In the genomic region with DNA sequence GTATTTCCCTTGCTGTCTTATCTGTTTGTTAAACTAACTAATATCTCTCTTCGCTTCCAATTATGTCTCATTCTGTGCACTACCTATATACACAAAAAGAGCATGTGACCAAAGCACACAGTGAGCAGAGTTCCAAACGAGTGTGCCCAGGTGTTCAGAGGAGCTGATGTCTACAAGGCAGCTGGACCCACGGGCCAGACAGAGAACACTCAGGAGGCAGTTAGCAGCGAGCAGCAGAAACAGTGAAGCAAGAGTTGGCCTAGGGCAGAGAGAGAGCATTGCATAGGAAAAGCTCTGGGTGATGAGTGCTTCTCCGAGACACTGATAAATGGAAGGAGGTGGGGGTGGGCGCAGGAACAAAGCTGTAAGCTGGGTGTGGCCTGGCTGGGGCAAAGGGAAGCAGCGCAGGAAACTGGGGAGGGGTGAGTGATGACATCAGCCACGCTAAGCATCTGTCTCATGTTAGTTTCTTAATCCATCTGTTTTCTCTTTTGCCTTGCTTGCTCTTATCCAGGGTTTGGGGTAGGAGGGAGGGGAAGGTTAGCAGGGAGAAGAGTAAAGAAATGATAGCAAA, we compare ENCODE assay signal across 9 mouse cellular contexts.
DNase-seq lines count a peak whose midpoint lies in the region; ATAC-seq and TF ChIP-seq lines count a peak whose summit lies in the region.
"Had no signal": no experiment of that assay in that cellular context is flagged by ENCODE, and none has a peak within 500 bp of the region (broad histone marks: within the 10 kb centered on the region; RNA-seq: fewer than 3 reads in every experiment).

No protein-coding gene starts in this region.

- WGBS in hindbrain, embryonic 12.5 days = 49% methylated on average over 8 of the region's 8 CpGs
- 63% methylated on average over 8 of the region's 8 CpGs for WGBS in hindbrain, embryonic 10.5 days
- WGBS in heart, postnatal 0 days = 23% methylated on average over 8 of the region's 8 CpGs

- no peak overlapping the region for H3K27ac ChIP-seq in hindbrain, embryonic 12.5 days
- no peak overlapping the region; the same call in 1 of the 2 replicates for H3K27ac ChIP-seq in hindbrain, embryonic 10.5 days
- H3K27ac ChIP-seq in MEL (ENCODE audit: control insufficient read depth, low read depth, low read length) = no peak overlapping the region
- no peak overlapping the region for H3K27ac ChIP-seq in heart, postnatal 0 days (ENCODE audit: low read depth)

- no peak for TF ChIP-seq EP300 in MEL (IDR thresholded peaks at IDR 0.05; ENCODE audit: low read depth in 1 of 2, low read length in 2 of 2)
- TF ChIP-seq EP300 in heart, postnatal 0 days (IDR thresholded peaks at IDR 0.05; ENCODE audit: low read depth) = no peak

- no peak for DNase-seq in hindbrain, embryonic 10.5 days (ENCODE audit: low spot score)
- DNase-seq in MEL (ENCODE audit: low read depth, low spot score) = peak; percentile 56
- DNase-seq in heart, postnatal 0 days (ENCODE audit: low spot score) = no peak
- peak; percentile 6 for DNase-seq in naive thymus-derived CD4-positive, alpha-beta T cell, adult 2 months (ENCODE audit: low read depth)
- no peak for DNase-seq in cerebellum, postnatal 10 days
- DNase-seq in layer of hippocampus, adult 9-11 months = no peak
- no peak for DNase-seq in right cerebral cortex, postnatal 25 days
- DNase-seq: kidney, adult 18-20 months had no signal

- H3K4me1 ChIP-seq in hindbrain, embryonic 12.5 days = peaks cover 5% of the 10 kb centered on the region; the same call in 1 of the 2 replicates
- peaks cover 5% of the 10 kb centered on the region; the same call in 1 of the 2 replicates for H3K4me1 ChIP-seq in hindbrain, embryonic 10.5 days (replicated peaks)
- peaks cover 7 to 11% of the 10 kb centered on the region in 2 experiments for H3K4me1 ChIP-seq in MEL (ENCODE audit: control insufficient read depth in 1 of 2, insufficient read depth in 2 of 2, low read length in 2 of 2)
- no peaks in the 10 kb centered on the region for H3K4me1 ChIP-seq in heart, postnatal 0 days (ENCODE audit: control insufficient read depth, insufficient read depth)

- ATAC-seq in hindbrain, embryonic 12.5 days (ENCODE audit: low FRiP score) = 0 out of 2 replicates have a peak, but pooled peaks have one; percentile 15
- peak; percentile 64 for ATAC-seq in heart, postnatal 0 days (ENCODE audit: insufficient read depth, low read depth)

- no peak overlapping the region for H3K4me2 ChIP-seq in hindbrain, embryonic 12.5 days (replicated peaks)
- no peak overlapping the region for H3K4me2 ChIP-seq in heart, postnatal 0 days (ENCODE audit: low read depth, low read length)

- TF ChIP-seq RAD21 in MEL (IDR thresholded peaks at IDR 0.05; ENCODE audit: low read depth, low read length) = no peak

- H3K9ac ChIP-seq in hindbrain, embryonic 12.5 days = 0 out of 2 replicates have a peak overlapping the region, but pooled peaks have one; percentile 5
- no peak overlapping the region for H3K9ac ChIP-seq in MEL (ENCODE audit: control insufficient read depth, low read depth, low read length, poor library complexity, severe bottlenecking)
- no peak overlapping the region for H3K9ac ChIP-seq in heart, postnatal 0 days (replicated peaks; ENCODE audit: low read depth, low read length)

- no peaks in the 10 kb centered on the region for H3K9me3 ChIP-seq in hindbrain, embryonic 12.5 days (replicated peaks)
- H3K9me3 ChIP-seq in hindbrain, embryonic 10.5 days = no peaks in the 10 kb centered on the region
- no peaks in the 10 kb centered on the region for H3K9me3 ChIP-seq in MEL (replicated peaks; ENCODE audit: insufficient read depth, low read length)
- no peaks in the 10 kb centered on the region for H3K9me3 ChIP-seq in heart, postnatal 0 days (replicated peaks; ENCODE audit: control insufficient read depth, low read length)

- H3K36me3 ChIP-seq in hindbrain, embryonic 12.5 days = peaks cover 4% of the 10 kb centered on the region; the same call in 1 of the 2 replicates
- H3K36me3 ChIP-seq in hindbrain, embryonic 10.5 days = 0 out of 2 replicates have a peak, but pooled peaks cover 5% of the 10 kb centered on the region
- peaks cover 0 to 7% of the 10 kb centered on the region in 2 experiments; a peak in 2 of 4 replicates for H3K36me3 ChIP-seq in MEL (ENCODE audit: control insufficient read depth in 1 of 2, insufficient read depth in 2 of 2, low read length in 2 of 2)
- H3K36me3 ChIP-seq in heart, postnatal 0 days (replicated peaks; ENCODE audit: control insufficient read depth, insufficient read depth, low read length) = no peaks in the 10 kb centered on the region

- H3K79me2 ChIP-seq in MEL (ENCODE audit: control insufficient read depth, insufficient read depth, low read length, poor library complexity) = no peaks in the 10 kb centered on the region

- no peak overlapping the region for H3K4me3 ChIP-seq in hindbrain, embryonic 12.5 days
- no peak overlapping the region for H3K4me3 ChIP-seq in hindbrain, embryonic 10.5 days
- H3K4me3 ChIP-seq in MEL (ENCODE audit: control insufficient read depth in 1 of 2, insufficient read depth in 1 of 2, low read depth in 2 of 2, low read length in 2 of 2) = 0 out of 4 replicates have a peak overlapping the region, but pooled peaks of 1 of the 2 experiments have one; percentile 14
- no peak overlapping the region for H3K4me3 ChIP-seq in heart, postnatal 0 days (ENCODE audit: low read depth, low read length)

- no peak for TF ChIP-seq POLR2A in MEL (IDR thresholded peaks at IDR 0.05; ENCODE audit: control insufficient read depth in 1 of 2, insufficient read depth in 1 of 2, low read depth in 1 of 2, low read length in 2 of 2, poor library complexity in 1 of 2)

- no peaks in the 10 kb centered on the region for H3K27me3 ChIP-seq in hindbrain, embryonic 12.5 days
- no peaks in the 10 kb centered on the region for H3K27me3 ChIP-seq in hindbrain, embryonic 10.5 days (ENCODE audit: insufficient read depth, poor library complexity, severe bottlenecking)
- no peaks in the 10 kb centered on the region for H3K27me3 ChIP-seq in MEL (ENCODE audit: control insufficient read depth in 1 of 2, insufficient read depth in 2 of 2, low read length in 2 of 2)
- no peaks in the 10 kb centered on the region for H3K27me3 ChIP-seq in heart, postnatal 0 days (ENCODE audit: control insufficient read depth, insufficient read depth, low read length)

- TF ChIP-seq CTCF in MEL (IDR thresholded peaks at IDR 0.05 in 2 of 3, conservative IDR thresholded peaks at IDR 0.05 in 1 of 3; ENCODE audit: control insufficient read depth in 1 of 3, insufficient read depth in 1 of 3, low read depth in 2 of 3, low read length in 3 of 3, poor library complexity in 1 of 3, severe bottlenecking in 1 of 3) = no peak
- no peak for TF ChIP-seq CTCF in heart, postnatal 0 days (IDR thresholded peaks at IDR 0.05; ENCODE audit: low read depth)

TF ChIP-seq in MEL, 35 proteins besides CTCF, POLR2A, EP300 and RAD21:
- TF ChIP-seq CHD2 (IDR thresholded peaks at IDR 0.05; ENCODE audit: low read length) (no peak), MXI1 (IDR thresholded peaks at IDR 0.05; ENCODE audit: low read depth, low read length) (no peak), SIN3A (IDR thresholded peaks at IDR 0.05; ENCODE audit: low read length) (no peak), CHD1 (IDR thresholded peaks at IDR 0.05; ENCODE audit: low read depth, low read length) (no peak), RCOR1 (IDR thresholded peaks at IDR 0.05; ENCODE audit: low read depth, low read length) (no peak), TBP (IDR thresholded peaks at IDR 0.05; ENCODE audit: low read depth, low read length) (no peak), NELFE (IDR thresholded peaks at IDR 0.05; ENCODE audit: low read depth, low read length) (no peak), NRF1 (IDR thresholded peaks at IDR 0.05; ENCODE audit: insufficient read depth, low read depth, low read length, poor library complexity, severe bottlenecking) (no peak)

Comparison
In these comparisons a context has a peak if more than half of its experiments do, and no peak if none do; other contexts are left out.
1. DNase-seq: peak in MEL (single experiment) and naive thymus-derived CD4-positive, alpha-beta T cell, adult 2 months (single experiment); none in hindbrain, embryonic 10.5 days (single experiment), heart, postnatal 0 days (single experiment), cerebellum, postnatal 10 days (0 of 2), layer of hippocampus, adult 9-11 months (single experiment) and right cerebral cortex, postnatal 25 days (single experiment).